Mouse (Mus musculus) testis, adult 2 months (tissue): Measurements from ENCODE around the gene Acaca.

Source experiments
- CTCF ChIP-seq: fragments of 200-500 bp; IDR thresholded peaks from 2 replicates; pipeline ENCODE4 v1.5.1; 2012; ENCODE audit warnings: low read depth, mild to moderate bottlenecking, inconsistent platforms, low read length, moderate library complexity; ENCODE audit not compliant: control insufficient read depth, insufficient read depth, insufficient replicate concordance
- POLR2A ChIP-seq: fragments of 200-500 bp; IDR thresholded peaks from 2 replicates; pipeline ENCODE4 v1.6.1; 2012; ENCODE audit warnings: low read depth, mild to moderate bottlenecking, inconsistent platforms, low read length, moderate library complexity; ENCODE audit not compliant: control insufficient read depth

- no peak for TF ChIP-seq CTCF
- no peak for TF ChIP-seq POLR2A
Observed at GRCm38 (mm10) chr11:84104036-84104435, 25.4 kb upstream of the Acaca start.
